In the genomic region with DNA sequence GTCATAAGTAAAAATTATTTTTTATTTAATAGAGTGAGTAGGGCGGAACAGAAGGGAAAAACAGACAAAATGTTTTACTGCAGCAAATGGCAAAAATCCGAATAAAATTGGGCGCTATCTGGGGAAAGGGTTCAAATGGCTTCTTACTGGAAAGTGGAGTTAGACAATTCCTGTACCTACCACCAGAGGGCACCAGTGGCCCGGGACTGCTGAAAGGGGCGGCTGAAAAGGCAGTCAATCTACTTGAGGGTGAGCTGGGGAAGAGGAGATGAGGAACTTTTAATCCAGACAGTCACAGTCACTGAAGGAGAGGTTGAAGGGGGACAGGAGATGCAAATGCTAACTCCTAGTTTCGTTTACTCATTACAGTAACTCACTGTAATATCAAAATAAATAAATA, we compare ENCODE assay signal across 9 mouse cellular contexts. TPM values are rescaled to one million over a fixed set of nuclear protein-coding genes. Genes with fewer than 3 reads are reported as not detected.
A peak's percentile ranks its signal among the peaks of the same experiment; 100 is the strongest.
DNase-seq lines count a peak whose midpoint lies in the region; ATAC-seq and TF ChIP-seq lines count a peak whose summit lies in the region.
"Had no signal": no experiment of that assay in that cellular context is flagged by ENCODE, and none has a peak within 500 bp of the region (broad histone marks: within the 10 kb centered on the region; RNA-seq: fewer than 3 reads in every experiment).

No protein-coding gene starts in this region.

- peak; percentile 75 for DNase-seq in midbrain, embryonic 14.5 days
- peak; percentile 87 for DNase-seq in adrenal gland, postnatal 14 days
- peak; percentile 71 for DNase-seq in embryonic facial prominence, embryonic 11.5 days (ENCODE audit: low spot score)
- DNase-seq in kidney, adult 9 months, result peak; percentile 76
- DNase-seq in lung, embryonic 14.5 days, result peak; percentile 85
- DNase-seq in right cerebral cortex, postnatal 25 days, result peak; percentile 48
- DNase-seq in yolk sac, embryonic 10.5 days (ENCODE audit: low spot score), result peak; percentile 40

- no peak overlapping the region for H3K4me2 ChIP-seq in midbrain, embryonic 14.5 days (ENCODE audit: low read length)
- no peak overlapping the region for H3K4me2 ChIP-seq in midbrain, embryonic 13.5 days (replicated peaks)
- H3K4me2 ChIP-seq in embryonic facial prominence, embryonic 11.5 days (ENCODE audit: low read depth, low read length), result no peak overlapping the region
- H3K4me2 ChIP-seq in lung, embryonic 14.5 days, result no peak overlapping the region
- H3K4me2 ChIP-seq: hindbrain, embryonic 15.5 days had no signal

- H3K4me3 ChIP-seq in midbrain, embryonic 14.5 days (replicated peaks; ENCODE audit: low read depth, low read length), result no peak overlapping the region
- H3K4me3 ChIP-seq in midbrain, embryonic 13.5 days (replicated peaks), result no peak overlapping the region
- no peak overlapping the region for H3K4me3 ChIP-seq in embryonic facial prominence, embryonic 11.5 days (ENCODE audit: low read depth, low read length)
- no peak overlapping the region for H3K4me3 ChIP-seq in lung, embryonic 14.5 days (ENCODE audit: low read depth, low read length)
- H3K4me3 ChIP-seq: hindbrain, embryonic 15.5 days had no signal

- no peak overlapping the region for H3K9ac ChIP-seq in midbrain, embryonic 14.5 days (replicated peaks; ENCODE audit: low read length)
- no peak overlapping the region for H3K9ac ChIP-seq in midbrain, embryonic 13.5 days (replicated peaks)
- H3K9ac ChIP-seq in embryonic facial prominence, embryonic 11.5 days (replicated peaks; ENCODE audit: low read length), result no peak overlapping the region
- H3K9ac ChIP-seq in lung, embryonic 14.5 days, result no peak overlapping the region
- H3K9ac ChIP-seq: hindbrain, embryonic 15.5 days had no signal

- H3K27me3 ChIP-seq in midbrain, embryonic 14.5 days (ENCODE audit: control insufficient read depth, insufficient read depth, low read length), result no peaks in the 10 kb centered on the region
- H3K27me3 ChIP-seq in midbrain, embryonic 13.5 days, result no peaks in the 10 kb centered on the region
- no peaks in the 10 kb centered on the region for H3K27me3 ChIP-seq in embryonic facial prominence, embryonic 11.5 days (ENCODE audit: control insufficient read depth, insufficient read depth, low read length)
- no peaks in the 10 kb centered on the region for H3K27me3 ChIP-seq in lung, embryonic 14.5 days (ENCODE audit: insufficient read depth, low read length)
- H3K27me3 ChIP-seq: hindbrain, embryonic 15.5 days had no signal

- no peak overlapping the region for H3K27ac ChIP-seq in midbrain, embryonic 14.5 days (replicated peaks; ENCODE audit: low read depth, low read length)
- H3K27ac ChIP-seq in midbrain, embryonic 13.5 days, result no peak overlapping the region
- no peak overlapping the region for H3K27ac ChIP-seq in embryonic facial prominence, embryonic 11.5 days (replicated peaks; ENCODE audit: low read depth, low read length)
- H3K27ac ChIP-seq in lung, embryonic 14.5 days (ENCODE audit: low read depth), result no peak overlapping the region
- H3K27ac ChIP-seq: hindbrain, embryonic 15.5 days had no signal

- H3K9me3 ChIP-seq in midbrain, embryonic 14.5 days (ENCODE audit: control insufficient read depth, low read length), result no peaks in the 10 kb centered on the region
- no peaks in the 10 kb centered on the region for H3K9me3 ChIP-seq in midbrain, embryonic 13.5 days
- no peaks in the 10 kb centered on the region for H3K9me3 ChIP-seq in embryonic facial prominence, embryonic 11.5 days (replicated peaks; ENCODE audit: control insufficient read depth, low read length)
- no peaks in the 10 kb centered on the region for H3K9me3 ChIP-seq in lung, embryonic 14.5 days (ENCODE audit: low read depth, low read length)
- H3K9me3 ChIP-seq: hindbrain, embryonic 15.5 days had no signal

- no peak for ATAC-seq in midbrain, embryonic 14.5 days (ENCODE audit: low FRiP score, low TSS enrichment)
- ATAC-seq in midbrain, embryonic 13.5 days, result no peak
- no peak for ATAC-seq in embryonic facial prominence, embryonic 11.5 days (replicated peaks; ENCODE audit: insufficient number of reproducible peaks, low FRiP score, low TSS enrichment, low read depth)
- no peak for ATAC-seq in lung, embryonic 14.5 days (ENCODE audit: insufficient read depth)

- H3K36me3 ChIP-seq in midbrain, embryonic 14.5 days (ENCODE audit: control insufficient read depth, insufficient read depth, low read length), result no peaks in the 10 kb centered on the region
- no peaks in the 10 kb centered on the region for H3K36me3 ChIP-seq in midbrain, embryonic 13.5 days
- no peaks in the 10 kb centered on the region for H3K36me3 ChIP-seq in embryonic facial prominence, embryonic 11.5 days (replicated peaks; ENCODE audit: control insufficient read depth, insufficient read depth, low read depth, low read length)
- H3K36me3 ChIP-seq in lung, embryonic 14.5 days (ENCODE audit: insufficient read depth), result no peaks in the 10 kb centered on the region
- H3K36me3 ChIP-seq: hindbrain, embryonic 15.5 days had no signal

- peaks cover 10% of the 10 kb centered on the region; the same call in 1 of the 2 replicates for H3K4me1 ChIP-seq in midbrain, embryonic 14.5 days (ENCODE audit: control insufficient read depth, insufficient read depth, low read length)
- H3K4me1 ChIP-seq in midbrain, embryonic 13.5 days (replicated peaks), result peaks cover 14% of the 10 kb centered on the region
- no peaks in the 10 kb centered on the region for H3K4me1 ChIP-seq in embryonic facial prominence, embryonic 11.5 days (ENCODE audit: control insufficient read depth, insufficient read depth, low read length)
- H3K4me1 ChIP-seq in lung, embryonic 14.5 days (ENCODE audit: insufficient read depth), result no peaks in the 10 kb centered on the region

- TF ChIP-seq CTCF in lung, embryonic 14.5 days (IDR thresholded peaks at IDR 0.05; ENCODE audit: low read depth), result peak; percentile 87

- 49% methylated on average over 6 of the region's 6 CpGs for WGBS in midbrain, embryonic 14.5 days
- 44% methylated on average over 6 of the region's 6 CpGs for WGBS in midbrain, embryonic 13.5 days
- 42% methylated on average over 6 of the region's 6 CpGs for WGBS in embryonic facial prominence, embryonic 11.5 days
- 32% methylated on average over 6 of the region's 6 CpGs for WGBS in lung, embryonic 14.5 days

RNA-seq across cellular contexts. Expression of a gene that starts 4.6 kb away (rescaled TPM):
- 90.5 and 94.2 TPM in 2 replicates for polyA plus RNA-seq in midbrain, embryonic 14.5 days (2014; fragmentation: Nextera tagmentation; extraction: Ambion mirVana)
- 78.8 and 86.0 TPM in 2 replicates for polyA plus RNA-seq in midbrain, embryonic 13.5 days (2015; fragmentation: Nextera tagmentation; extraction: Ambion mirVana)
- total RNA-seq in adrenal gland, postnatal 14 days (2021), result 79.0 and 79.7 TPM in 2 replicates
- 92.6 and 93.0 TPM in 2 replicates for polyA plus RNA-seq in embryonic facial prominence, embryonic 11.5 days (2014; fragmentation: Nextera tagmentation; extraction: Ambion mirVana)
- polyA plus RNA-seq in lung, embryonic 14.5 days (2014; fragmentation: Nextera tagmentation; extraction: Ambion mirVana), result 109 TPM in 2 replicates
